Mouse (Mus musculus): ENCODE data around the gene Fnbp1l. TPM values are rescaled to one million over a fixed set of nuclear protein-coding genes. Genes with fewer than 3 reads are reported as not detected.

Fnbp1l gene
- polyA plus RNA-seq, 1 experiment from 2014 or later = 46.4 TPM

DNA sequence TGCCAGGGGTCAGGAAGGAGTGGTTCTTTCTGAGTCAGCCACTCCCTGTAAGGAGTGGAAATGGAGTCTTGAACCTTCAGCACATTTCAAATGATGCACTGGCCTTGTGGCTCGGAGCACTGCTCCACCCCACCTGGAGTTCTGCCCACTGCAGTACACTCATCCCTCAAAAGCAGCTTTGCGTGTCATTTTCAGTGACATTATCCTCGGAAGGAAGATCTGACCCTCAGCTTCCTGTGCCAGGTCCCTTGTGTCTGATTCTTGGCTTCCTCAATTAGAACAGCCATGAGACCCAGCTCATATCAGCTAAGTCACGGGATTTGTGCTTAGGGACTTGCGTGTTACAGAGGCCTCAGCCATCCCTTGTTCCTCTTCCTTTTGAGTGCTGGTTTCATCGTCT lies 121.6 kb downstream of the Fnbp1l start:
- Histone ChIP-seq H3K9ac (ENCODE audit: low read length) (no peak overlapping the region), H3K4me3 (ENCODE audit: low read length) (no peak overlapping the region), H3K9me3 (ENCODE audit: control insufficient read depth, low read length) (no peaks in the 10 kb centered on the region), H3K4me2 (ENCODE audit: low read depth, low read length) (no peak overlapping the region), H3K27ac (ENCODE audit: low read length) (no peak overlapping the region), H3K27me3 (ENCODE audit: control insufficient read depth, insufficient read depth, low read depth, low read length) (no peaks in the 10 kb centered on the region), H3K4me1 (replicated peaks; ENCODE audit: control insufficient read depth, insufficient read depth, low read length) (no peaks in the 10 kb centered on the region; the same call in 1 of the 2 replicates), H3K36me3 (ENCODE audit: control insufficient read depth, insufficient read depth, low read length) (no peaks in the 10 kb centered on the region)
- WGBS = 60% methylated on average over 6 of the region's 6 CpGs
- no peak for ATAC-seq (ENCODE audit: low read depth)

DNA sequence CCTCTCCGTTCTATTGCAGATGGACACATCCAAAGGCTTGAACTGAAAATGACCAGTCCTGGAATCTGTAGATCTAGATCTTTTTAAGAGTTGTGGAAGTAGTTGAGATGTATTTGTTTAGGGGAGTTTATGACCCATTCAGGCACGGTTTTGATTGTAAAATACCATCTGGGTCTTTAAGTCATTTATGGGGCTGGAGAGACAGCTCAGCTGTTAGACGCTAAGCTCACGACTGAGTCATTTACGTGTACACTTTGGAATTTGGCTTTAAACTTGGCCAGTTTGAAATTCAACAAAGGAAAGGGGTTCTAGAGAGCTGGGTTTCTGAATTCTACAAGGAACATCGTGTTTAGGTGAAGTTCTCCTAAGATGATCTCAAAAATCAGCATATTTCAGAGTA lies 124.8 kb downstream of the Fnbp1l start:
- no peaks in the 10 kb centered on the region; the same call in 1 of the 2 replicates for H3K4me1 ChIP-seq (replicated peaks; ENCODE audit: control insufficient read depth, insufficient read depth, low read length)
- no peak overlapping the region for H3K4me2 ChIP-seq (ENCODE audit: low read depth, low read length)
- H3K27ac ChIP-seq (ENCODE audit: low read length) = no peak overlapping the region
- no peaks in the 10 kb centered on the region for H3K36me3 ChIP-seq (ENCODE audit: control insufficient read depth, insufficient read depth, low read length)
- ATAC-seq (ENCODE audit: low read depth) = no peak
- 61% methylated on average over 6 of the region's 6 CpGs for WGBS
- H3K4me3 ChIP-seq (ENCODE audit: low read length) = no peak overlapping the region
- H3K9ac ChIP-seq (ENCODE audit: low read length) = no peak overlapping the region
- no peaks in the 10 kb centered on the region for H3K9me3 ChIP-seq (ENCODE audit: control insufficient read depth, low read length)
- no peaks in the 10 kb centered on the region for H3K27me3 ChIP-seq (ENCODE audit: control insufficient read depth, insufficient read depth, low read depth, low read length)

DNA sequence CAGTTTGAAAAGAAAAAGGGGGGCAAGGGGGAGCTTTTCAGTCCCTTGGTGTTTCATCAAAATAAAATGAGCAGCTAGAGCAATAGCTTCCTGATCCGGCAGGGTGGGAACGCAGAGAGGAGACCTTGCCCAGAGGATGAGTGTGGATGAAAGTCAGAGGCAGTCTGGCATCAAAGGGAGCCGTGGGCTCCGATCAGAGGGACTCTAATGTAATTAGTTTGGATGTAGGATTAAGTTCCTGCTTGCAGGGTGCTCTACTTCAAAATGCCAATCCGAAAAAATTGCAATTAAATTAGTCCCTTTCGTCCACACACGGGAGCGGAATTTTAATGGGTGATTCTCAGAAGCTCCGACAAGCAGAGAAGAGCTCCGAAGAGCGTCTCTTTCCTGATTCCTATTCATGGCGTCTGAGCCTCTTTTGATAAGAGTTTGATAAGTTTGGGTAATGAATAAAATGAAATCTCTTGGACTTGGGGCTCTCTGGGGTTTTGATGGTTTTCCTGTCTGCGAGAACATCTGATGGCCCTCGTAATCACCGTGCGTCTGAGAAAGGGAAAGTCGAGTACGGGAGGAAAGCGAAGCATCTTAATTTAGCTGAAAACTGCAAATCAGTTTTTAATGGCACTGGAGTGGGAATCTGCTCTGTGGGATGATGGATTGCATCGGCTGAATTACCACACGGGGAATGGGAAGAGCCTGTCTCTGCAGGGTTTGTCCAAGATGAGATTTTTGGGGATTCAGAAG lies 126.5 kb downstream of the Fnbp1l start:
- Histone ChIP-seq H3K36me3 (ENCODE audit: control insufficient read depth, insufficient read depth, low read length) (no peaks in the 10 kb centered on the region), H3K4me3 (ENCODE audit: low read length) (no peak overlapping the region), H3K27me3 (ENCODE audit: control insufficient read depth, insufficient read depth, low read depth, low read length) (no peaks in the 10 kb centered on the region), H3K4me1 (replicated peaks; ENCODE audit: control insufficient read depth, insufficient read depth, low read length) (peaks cover 4% of the 10 kb centered on the region; the same call in 1 of the 2 replicates), H3K9me3 (ENCODE audit: control insufficient read depth, low read length) (no peaks in the 10 kb centered on the region), H3K27ac (ENCODE audit: low read length) (no peak overlapping the region), H3K9ac (ENCODE audit: low read length) (no peak overlapping the region), H3K4me2 (ENCODE audit: low read depth, low read length) (no peak overlapping the region)
- 68% methylated on average over 21 of the region's 21 CpGs for WGBS
- ATAC-seq (ENCODE audit: low read depth) = no peak

DNA sequence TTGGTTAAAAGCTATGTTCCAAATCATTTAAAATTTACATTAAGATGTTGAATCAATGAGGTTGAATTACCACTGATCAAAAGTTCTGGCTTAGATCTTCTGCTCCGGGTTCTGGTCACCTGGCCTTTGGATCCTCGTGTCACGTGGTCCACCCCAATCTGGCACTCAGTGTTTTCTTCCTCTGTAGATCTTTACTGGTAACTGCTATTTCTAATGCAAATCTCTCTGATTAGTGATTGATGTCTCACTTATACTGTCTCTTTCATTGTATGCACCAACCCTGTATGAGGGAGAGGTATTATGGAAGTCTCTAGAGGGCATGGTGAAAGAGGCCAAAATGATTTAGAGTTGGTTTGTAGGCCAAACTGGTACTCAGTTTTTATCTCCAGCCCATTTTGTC lies 127.5 kb downstream of the Fnbp1l start:
- no peak for ATAC-seq (ENCODE audit: low read depth)
- H3K27ac ChIP-seq (ENCODE audit: low read length) = no peak overlapping the region
- H3K4me1 ChIP-seq (replicated peaks; ENCODE audit: control insufficient read depth, insufficient read depth, low read length) = peaks cover 6% of the 10 kb centered on the region; the same call in 1 of the 2 replicates
- no peaks in the 10 kb centered on the region for H3K9me3 ChIP-seq (ENCODE audit: control insufficient read depth, low read length)
- no peak overlapping the region for H3K4me2 ChIP-seq (ENCODE audit: low read depth, low read length)
- WGBS = 93% methylated on average over 3 of the region's 3 CpGs
- no peaks in the 10 kb centered on the region for H3K36me3 ChIP-seq (ENCODE audit: control insufficient read depth, insufficient read depth, low read length)
- no peak overlapping the region for H3K4me3 ChIP-seq (ENCODE audit: low read length)
- H3K27me3 ChIP-seq (ENCODE audit: control insufficient read depth, insufficient read depth, low read depth, low read length) = no peaks in the 10 kb centered on the region
- no peak overlapping the region for H3K9ac ChIP-seq (ENCODE audit: low read length)

DNA sequence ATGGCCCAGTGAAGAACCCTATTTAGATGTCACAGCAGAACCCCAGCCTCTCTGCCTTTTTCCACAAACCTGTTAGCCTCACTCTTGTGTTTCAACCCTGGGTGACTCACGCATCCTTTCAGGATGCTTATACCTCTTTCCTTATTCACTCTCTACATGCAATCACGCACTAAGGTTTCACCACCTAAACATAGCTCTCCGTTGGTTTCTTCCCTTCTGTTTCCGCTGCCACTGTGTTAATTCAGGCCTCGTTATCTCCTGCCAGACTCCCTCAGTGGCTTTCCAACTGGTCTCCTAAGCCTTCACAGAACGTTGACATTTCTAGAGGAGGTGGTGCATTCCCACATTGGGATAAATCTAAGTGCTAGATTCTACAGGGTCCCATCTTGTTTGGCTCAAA lies 128.9 kb downstream of the Fnbp1l start:
- Histone ChIP-seq H3K4me2 (ENCODE audit: low read depth, low read length) (no peak overlapping the region), H3K27me3 (ENCODE audit: control insufficient read depth, insufficient read depth, low read depth, low read length) (no peaks in the 10 kb centered on the region), H3K9me3 (ENCODE audit: control insufficient read depth, low read length) (no peaks in the 10 kb centered on the region), H3K9ac (ENCODE audit: low read length) (no peak overlapping the region), H3K27ac (ENCODE audit: low read length) (no peak overlapping the region), H3K36me3 (ENCODE audit: control insufficient read depth, insufficient read depth, low read length) (no peaks in the 10 kb centered on the region), H3K4me3 (ENCODE audit: low read length) (no peak overlapping the region), H3K4me1 (replicated peaks; ENCODE audit: control insufficient read depth, insufficient read depth, low read length) (peaks cover 6% of the 10 kb centered on the region; the same call in 1 of the 2 replicates)
- WGBS = 79% methylated on average over 6 of the region's 6 CpGs
- no peak for ATAC-seq (ENCODE audit: low read depth)

Small RNA genes within 50 kb of the gene (microRNA-seq; reads per million reads assigned to microRNA genes)
- not detected for gene Mir7657

Other genes with a start within 250 kb of the Fnbp1l start
- gene Pde5a, start 109.2 kb upstream of the Fnbp1l start, polyA plus RNA-seq (2015; fragmentation: Nextera tagmentation; extraction: Ambion mirVana) = 23.7 and 24.7 TPM in 2 replicates

Data from lung, embryonic 16.5 days (tissue).